Mouse (Mus musculus) R1 (cell line): ENCODE data around the gene Galnt14.

Source experiments
- DNase-seq: peaks from one replicate; pipeline ENCODE4 v3.0.0-alpha.2; 2018; ENCODE audit warnings: low read depth, low spot score

The Galnt14 gene

DNA sequence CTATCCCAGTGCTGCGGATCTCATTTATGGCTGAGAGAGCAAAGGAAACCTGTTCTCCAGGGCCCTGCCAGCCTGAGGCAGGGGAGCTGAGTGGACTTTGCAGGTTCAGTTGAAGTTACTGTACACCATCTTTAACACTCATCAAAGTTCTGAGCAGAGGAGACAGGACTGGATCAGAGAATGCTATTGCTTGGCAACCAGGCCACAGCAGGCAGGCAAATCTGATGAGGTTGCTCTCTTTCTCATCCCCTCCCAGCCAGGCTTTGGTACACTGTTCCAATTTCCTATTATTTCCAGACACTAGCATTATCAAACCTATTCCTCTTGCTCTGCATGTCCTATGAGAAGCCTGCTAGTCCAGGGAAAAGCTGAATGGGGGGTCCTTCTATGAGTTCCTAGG lies 41.3 kb downstream of the Galnt14 start:
- DNase-seq: no peak

DNA sequence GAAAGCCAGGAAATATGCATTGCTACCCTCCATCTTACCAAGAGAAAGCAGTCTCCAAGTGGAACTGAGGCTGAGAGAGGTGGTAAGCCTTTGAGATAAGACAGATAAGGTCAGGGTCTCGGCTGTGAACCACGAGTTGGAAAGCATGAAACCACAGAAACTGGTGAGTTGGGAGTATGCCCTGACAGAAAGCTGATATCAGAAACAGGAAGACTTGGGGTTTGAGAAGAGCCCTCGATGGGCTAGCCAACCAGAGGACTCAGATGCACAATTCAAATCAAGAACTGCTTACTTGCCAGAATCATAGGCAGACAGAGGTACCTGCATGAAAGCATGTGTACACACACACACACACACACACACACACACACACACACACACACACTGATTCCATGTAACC lies 47.0 kb downstream of the Galnt14 start:
- DNase-seq: no peak

DNA sequence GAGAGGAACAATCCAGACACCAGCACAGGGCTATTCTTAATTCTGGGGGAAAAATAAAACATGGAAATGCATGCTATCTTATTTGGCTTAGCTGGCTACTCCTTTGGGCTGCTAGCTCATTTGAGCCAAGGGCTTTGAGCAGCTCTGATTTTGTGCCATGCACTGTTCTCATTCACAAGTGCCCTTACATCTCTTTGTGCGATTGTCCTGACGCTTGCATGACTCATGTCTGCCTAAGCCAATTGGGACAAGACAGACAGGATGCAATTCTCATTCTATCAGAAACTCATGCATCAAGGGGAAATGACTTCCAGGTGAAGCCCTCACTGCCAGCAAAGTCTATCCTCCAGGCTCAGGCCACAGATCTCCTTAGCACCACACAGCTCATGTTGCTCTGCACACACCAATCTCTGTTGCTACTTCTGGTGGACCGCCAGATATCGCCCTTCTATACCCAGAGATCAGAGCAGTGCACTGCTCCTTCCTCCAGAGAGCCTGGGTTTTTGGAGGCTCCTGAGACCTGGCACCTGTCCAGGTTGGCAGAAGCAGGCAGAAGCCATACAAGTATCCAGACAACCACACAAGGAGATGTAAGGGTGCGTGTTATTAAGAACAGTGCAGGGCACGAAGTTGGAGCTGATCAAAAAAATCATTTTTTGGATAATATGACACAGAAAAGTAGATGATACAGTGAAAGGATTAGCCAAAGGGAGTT lies 51.4 kb downstream of the Galnt14 start:
- no peak for DNase-seq

DNA sequence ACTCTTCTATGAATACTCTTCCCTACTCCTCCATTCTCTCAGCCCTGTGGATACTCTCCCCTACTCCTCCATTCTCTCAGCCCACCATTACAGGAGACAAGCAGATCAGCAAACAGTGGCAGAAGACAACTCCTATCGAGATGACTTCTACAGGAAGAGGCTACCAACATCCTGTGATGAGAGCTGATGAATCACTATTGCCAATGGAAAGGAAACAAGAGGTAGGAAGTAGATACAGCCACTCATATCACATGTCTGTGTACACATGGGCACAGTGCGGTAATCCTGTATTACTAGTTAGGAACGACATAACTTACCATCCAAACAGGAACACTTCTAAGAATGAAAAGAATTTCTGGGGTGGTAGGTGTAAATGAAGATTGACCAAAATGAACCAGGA lies 53.9 kb downstream of the Galnt14 start:
- DNase-seq: no peak

DNA sequence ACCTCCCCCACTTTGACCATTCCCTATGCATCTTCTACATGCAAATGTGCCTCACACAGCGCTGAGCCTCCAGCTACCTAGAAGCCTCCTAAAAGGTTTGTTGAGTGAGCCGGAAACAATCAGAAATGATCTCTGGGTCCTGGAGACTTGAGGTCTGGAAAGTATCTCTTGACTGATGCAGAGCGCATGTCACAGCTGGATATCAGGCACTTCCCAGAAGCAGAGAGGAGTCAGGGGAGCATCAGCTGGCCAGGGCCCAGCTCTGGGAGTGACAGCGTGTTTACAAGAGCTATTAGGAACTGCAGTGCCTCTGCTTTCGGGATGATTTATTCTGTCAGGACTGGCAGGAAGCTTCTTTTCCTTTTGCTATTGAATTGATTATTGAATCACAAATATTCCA lies 56.0 kb downstream of the Galnt14 start:
- DNase-seq: peak; percentile 3

DNA sequence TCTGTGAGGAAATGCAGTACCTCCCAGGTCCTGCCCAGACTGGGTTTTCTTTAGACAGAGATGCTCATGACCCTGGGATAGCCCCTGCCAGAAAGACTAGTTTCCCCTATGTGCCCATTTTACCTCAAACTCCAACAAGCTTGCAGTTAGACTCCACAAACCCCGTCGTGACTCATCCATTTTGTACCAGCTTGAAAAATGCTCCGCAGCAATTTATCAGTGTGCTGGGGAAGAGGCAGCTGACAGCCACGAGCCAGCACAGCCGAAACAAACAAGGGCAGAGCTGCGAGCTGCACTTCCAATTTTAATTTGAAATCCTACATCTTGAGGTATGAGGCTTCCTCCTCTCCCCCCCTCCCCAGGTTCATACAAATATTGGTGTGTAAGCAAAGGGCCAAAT lies 60.9 kb downstream of the Galnt14 start:
- no peak for DNase-seq

DNA sequence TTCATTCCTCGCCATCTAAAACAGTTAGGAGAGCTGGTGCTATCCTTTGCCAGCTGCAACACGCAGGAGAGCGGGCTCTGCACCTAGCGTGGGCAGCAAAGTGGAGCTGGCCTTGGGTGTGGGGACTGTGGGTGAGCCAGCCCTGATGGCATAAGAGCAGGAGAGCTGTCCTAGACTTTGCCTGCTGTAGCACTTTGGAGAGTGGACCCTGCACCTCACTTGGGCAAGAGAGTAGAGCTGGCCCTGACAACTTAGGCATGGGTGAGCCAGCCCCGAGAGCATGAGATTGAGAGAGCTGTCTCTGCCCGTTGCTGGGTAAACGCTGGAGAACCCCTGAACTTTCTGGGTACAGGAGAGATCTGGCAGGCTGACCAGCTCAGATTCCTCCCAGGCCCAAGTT lies 68.6 kb downstream of the Galnt14 start:
- no peak for DNase-seq

DNA sequence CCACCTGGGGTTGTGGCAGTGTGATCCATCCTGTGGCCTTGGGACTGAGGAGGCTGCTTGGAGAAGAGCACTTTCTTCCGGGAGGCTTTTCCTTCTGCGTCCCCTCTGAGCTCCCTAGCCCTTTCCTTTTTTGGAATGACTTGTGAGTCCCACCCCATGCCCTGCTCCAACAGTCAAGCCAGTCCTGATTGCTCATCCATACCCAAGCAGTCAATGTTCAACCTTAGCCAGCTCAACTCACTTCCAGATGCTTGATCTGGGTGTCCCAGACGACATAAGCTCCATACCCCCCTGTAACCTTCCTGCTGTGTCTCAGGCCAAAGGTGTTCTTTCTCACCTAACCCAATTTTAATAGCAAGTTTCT lies 70.2 kb downstream of the Galnt14 start:
- DNase-seq: no peak

DNA sequence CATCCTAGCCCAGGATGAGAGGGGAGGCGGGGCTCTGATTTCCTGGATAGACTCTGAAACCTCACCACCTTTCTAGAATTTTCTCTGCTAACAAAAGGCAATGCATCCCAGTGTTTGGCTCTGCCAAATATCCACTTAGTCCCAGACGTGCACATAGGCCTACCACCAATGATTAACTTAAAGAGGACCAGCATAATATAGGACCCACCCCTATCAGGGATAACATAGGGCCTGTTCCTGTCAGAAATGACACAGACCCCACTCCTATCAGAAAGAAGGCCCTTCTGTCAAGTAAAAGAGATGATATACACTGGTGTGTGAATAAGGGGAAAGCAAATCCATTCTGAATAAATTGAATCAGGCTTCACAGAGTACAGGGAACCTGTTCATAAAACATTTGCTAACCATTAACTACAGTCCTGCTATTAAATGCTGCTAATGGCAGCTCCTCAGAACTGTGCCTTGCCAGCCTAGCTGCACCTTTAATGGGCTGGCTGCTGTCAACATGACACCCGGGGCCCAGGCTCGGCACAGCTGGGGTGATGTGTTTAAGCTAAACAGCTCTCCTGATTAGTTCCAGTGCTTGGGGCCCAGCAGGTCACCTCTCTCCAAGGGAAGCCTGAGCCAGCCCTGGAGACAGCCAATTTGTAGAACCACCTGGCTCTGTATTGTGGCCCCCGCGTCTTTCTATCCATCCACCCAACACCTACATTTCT lies 70.7 kb downstream of the Galnt14 start:
- no peak for DNase-seq

DNA sequence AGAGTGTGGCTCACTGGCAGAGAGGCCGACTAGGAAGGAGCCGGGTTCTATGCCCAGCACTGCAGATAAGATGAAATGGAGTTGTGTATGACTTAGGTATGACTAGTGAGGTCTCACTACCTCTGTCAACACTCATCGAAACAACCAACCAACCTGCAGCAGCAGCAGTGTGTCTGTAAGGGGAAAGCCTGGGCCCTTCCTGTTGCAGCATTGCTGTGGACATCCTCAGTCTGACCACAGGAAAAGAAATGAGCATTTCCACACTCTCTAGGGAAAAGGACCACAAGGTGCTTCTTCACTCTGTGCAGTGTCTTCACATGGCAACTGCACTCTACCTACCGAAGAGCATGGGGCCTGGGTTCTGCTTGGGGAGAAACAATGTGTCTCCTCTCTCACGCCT lies 73.3 kb downstream of the Galnt14 start:
- DNase-seq: no peak

DNA sequence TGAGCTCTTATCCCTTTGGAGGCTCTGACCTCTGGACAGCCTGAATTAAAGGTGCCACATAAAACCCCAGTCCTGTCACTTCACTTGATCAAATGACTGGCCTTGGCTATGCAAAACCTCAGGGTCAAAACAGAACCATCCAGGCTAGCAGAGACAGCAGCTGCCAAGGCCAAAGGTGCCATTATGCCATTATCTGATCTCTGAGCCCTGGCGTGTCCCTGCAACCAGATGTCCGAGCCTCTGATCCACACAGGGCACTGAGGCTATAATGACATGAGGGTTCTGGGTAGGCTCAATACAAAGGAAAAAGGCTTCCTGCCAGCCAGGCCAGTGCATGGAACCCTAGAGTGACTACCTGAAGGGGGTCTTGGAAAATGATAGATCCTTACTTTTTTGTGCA lies 75.4 kb downstream of the Galnt14 start:
- DNase-seq: no peak

DNA sequence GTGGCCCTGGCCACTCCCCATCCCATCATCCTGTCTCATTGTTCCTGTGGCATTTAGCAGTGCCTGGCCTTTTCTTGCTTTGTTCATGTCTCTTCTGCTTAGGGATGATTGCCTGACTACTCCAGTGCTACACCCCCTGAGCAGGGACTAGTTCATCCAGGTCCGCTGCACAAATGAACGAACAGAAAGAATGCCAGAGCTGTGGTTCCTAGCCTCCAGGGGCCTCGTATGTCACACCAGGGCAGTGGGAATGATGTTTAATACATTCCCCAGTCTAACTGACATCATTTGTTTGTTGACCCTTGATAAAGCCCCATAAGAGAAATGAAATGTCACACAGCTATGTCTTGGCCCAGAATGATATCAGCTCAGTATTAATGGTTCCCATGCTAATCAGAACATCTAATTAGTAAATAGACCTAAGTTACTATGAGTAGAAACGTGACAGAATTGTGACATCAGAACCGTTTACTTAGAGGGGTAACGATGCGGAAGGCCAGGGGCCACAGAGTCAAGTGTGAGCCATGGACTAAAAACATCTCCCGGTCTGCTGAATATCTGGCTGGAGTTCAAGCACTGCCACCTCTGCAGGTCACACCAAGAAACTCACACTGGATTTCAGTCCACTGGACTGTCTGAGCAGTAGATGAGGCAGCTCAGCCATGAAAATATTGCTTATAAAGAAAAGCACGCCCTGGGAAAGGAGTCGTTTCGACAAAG lies 76.1 kb downstream of the Galnt14 start:
- DNase-seq: no peak

DNA sequence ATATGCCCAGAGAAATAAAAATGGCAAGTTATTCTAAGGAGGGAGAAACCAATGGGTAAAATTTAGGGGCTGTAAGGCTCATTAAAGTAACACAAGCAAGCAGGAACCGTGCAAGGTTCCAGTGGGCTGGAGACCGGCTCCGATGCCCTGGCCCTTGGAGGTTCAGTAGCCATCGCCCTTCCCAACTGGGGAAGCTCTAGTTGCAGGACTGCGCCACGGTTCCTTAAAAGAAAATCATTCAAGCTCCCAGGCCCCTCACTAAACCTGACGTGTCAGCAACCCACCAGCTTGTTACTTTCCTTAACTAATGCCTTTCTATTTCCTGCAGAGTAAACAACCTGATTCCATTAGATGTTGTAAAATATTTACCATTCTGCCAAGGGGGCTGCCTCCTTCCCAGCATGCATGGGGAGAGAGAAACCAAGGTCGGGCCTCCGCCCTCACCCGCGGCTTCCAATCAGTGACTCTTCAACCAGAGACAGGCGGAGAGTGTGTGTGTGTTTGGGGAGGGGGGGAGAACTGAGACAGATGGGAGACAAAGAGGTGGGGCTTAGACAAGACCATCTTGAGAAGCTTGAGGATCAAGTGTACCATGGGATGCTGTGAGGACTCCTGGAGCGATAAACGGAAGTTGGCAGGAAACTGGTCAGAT lies 81.9 kb downstream of the Galnt14 start:
- DNase-seq: no peak

DNA sequence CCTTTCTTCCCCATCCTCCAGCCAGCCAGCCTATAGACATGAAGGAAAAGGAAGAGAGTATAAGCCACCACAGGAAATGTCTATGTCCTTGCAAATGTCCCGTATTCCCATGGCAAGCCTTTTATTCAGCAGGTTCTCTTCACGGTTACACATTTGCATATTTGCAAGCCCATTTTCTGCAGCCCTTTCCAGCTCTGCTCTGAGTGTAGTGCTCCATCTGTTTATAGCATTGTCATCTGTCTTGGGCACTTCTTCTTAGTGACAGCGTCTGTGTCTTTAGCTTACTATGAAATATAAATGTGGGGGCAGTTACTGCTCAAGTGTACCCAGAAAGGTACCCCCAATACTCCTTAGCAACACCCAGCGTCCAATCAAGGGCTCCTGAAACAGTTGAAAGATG lies 83.3 kb downstream of the Galnt14 start:
- DNase-seq: no peak

DNA sequence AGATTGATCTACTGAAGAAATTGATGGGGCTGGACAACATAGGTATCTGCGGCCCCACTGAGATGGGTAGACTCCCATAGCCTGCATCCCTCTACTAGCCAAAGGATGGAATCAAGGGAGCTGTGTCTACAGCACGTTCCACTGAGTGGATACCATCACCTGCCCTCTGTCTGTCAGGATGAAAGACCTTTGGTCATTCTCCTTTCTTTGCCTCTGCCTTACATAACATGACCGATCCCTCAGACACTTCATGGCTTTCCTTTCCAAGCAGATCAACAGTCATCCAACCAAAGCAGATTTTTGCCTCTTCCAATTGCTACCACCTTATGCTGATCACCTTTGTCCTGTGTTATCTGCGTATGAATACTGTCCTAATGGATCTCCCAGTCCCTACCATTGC lies 90.2 kb downstream of the Galnt14 start:
- no peak for DNase-seq

DNA sequence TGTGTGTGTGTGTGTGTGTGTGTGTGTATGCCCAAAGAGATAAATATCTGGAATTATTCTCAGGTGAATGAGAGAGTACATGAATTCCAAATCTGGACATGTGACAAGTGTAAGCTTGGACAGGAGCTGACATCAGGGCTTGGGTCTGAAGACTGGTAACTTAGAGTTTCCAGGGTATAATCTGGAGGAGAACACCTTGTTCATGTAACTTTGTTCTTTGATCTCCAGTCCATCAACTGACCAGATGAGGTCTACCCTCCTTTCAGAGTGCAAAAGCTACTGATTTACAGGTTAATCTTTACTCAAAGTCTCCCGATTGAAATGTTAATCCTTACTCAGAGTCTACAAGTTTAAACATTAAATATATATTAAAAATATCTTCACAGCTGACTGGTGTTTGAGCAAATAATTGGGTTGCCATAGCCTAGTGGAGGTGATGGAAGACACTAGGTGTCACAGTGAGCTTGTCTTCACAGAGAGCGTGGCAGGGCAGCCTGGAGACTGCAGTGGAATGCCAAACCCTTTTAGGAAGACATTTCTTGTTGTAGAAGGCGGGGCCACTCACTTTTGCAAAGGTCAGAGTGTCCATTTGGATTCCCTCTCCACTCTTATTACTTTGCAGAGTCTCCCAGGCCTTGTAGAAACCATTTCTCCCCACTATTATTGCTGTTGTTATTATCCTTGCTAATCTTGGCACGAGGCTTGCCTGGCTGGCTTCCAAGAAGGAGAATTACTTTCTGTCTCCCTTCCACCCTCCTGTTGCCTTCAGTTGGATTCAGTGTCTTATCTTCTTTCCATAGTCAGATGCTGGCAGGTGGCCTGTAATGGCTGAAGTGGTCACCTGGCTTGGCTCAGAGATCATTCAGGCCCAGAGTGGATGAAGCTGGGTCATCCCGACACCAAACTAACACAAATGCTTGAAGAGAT lies 107.4 kb downstream of the Galnt14 start:
- no peak for DNase-seq

DNA sequence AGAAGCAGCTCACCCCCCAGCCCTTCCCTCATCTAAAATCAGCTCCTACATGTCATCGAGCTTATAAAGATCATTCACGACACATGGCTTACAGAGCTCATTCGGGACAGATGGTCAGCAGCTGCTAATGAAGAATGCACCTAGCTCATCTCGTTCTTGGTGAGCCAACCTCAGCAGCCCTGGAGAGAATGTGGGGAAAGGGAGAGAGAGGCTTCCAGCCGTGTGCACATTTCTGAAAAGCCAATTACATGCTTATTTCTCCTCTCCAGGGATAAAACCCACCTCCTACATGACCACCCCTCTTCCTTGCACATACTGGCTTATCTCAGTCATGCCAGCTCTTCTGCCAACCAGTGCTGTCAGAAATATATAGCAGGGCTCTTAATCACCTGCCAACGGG lies 110.3 kb downstream of the Galnt14 start:
- DNase-seq: no peak

DNA sequence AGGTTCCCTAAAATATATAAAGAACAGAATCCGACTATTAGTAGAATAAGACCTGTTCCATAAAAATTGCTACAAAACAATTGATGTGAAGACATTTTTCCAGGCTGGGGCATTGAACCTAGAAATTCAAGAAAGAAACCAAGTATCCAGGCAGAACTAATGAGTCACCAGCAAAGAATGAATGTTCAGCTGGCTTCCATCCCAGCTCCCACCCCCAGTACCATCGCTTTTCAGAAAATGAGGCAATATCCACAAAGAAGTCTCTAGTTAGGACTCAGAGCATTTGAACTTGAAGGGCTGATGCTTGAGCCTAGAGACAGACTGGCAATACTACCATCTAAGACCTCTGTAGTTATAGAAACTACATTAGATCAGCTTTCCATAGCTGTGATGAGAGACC lies 118.2 kb downstream of the Galnt14 start:
- no peak for DNase-seq

DNA sequence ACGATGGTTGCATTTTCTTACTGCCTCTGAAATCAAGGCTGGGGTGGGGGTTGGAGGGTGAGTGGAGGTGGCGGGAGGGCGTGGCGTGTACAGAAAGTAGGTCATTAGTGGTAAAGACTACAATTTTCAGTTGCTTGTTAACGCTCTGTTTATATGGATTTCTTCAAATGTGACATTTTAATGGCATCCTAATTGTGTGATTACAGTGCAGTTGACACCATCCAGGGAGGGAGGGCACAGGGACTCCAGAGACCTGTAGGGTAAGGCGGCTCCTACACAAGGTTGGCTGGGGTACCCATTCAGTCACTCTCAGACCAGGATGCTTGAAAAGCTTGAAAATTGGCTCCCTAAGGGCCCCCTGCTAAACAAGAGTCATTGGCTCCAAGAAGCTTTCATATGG lies 122.7 kb downstream of the Galnt14 start:
- DNase-seq: no peak

DNA sequence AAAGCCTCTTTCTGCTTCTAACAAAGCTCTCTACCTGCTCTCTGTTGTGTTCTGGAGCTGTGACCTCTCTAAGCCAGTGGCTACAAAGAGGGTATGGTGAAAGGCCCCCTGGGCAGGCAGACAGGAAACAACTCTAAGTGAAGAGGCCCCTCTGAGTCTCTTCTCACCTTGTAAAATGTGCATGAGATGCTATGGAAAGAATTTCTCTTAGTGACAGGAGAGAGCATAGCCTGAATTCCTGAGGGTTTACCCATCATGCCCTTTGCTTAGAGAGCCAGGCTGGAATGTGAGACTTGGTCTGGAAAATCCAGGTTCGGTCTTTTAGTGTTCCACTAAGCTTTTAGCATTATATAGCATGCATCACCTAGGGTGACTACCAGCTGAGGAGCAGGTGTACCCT lies 136.1 kb downstream of the Galnt14 start:
- DNase-seq: peak; percentile 35

DNA sequence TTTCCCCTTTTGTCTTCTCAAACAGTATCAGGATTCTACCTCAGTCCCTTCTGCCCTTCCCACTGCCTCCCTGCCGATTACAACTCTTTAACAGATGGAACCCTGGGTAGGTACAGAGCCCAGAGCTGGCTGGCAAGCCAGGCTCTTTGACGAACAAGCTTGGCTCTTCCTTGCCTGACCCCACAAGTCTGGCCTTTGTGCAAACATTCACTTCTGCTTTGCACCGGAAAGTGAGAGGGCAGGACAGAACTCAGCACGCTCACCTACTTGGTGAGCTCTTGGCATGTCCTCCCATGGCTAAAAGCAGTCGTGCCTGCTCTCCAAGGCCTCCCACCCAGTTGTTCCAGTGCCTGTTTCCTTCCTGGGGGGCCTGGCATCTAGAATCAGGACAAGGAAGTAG lies 137.4 kb downstream of the Galnt14 start:
- DNase-seq: no peak
